ENCODE assay signal across 15 mouse cellular contexts in genomic region chr14:58607734-58608133, GRCm38 (mm10).
DNase-seq lines count a peak whose midpoint lies in the region; ATAC-seq and TF ChIP-seq lines count a peak whose summit lies in the region.
"Had no signal": no experiment of that assay in that cellular context is flagged by ENCODE, and none has a peak within 500 bp of the region (broad histone marks: within the 10 kb centered on the region; RNA-seq: fewer than 3 reads in every experiment).

No protein-coding gene starts in this region.

- H3K27ac ChIP-seq in embryonic fibroblast, embryonic 13.5 days (ENCODE audit: insufficient read depth, low read length): 0 out of 2 replicates have a peak overlapping the region, but pooled peaks have one; percentile 7
- H3K27ac ChIP-seq in heart, embryonic 15.5 days: peak overlapping the region; percentile 66
- H3K27ac ChIP-seq in cerebellum, adult 2 months (ENCODE audit: insufficient read depth, low read length): no peak overlapping the region
- no peak overlapping the region for H3K27ac ChIP-seq in neural tube, embryonic 15.5 days (replicated peaks)
- H3K27ac ChIP-seq: forebrain, embryonic 10.5 days; hindbrain, embryonic 15.5 days; liver, embryonic 14.5 days; stomach, postnatal 0 days had no signal

- DNase-seq in kidney, postnatal 10 days: peak; percentile 31
- DNase-seq in kidney, adult 9 months: no peak
- DNase-seq in lung, postnatal 36 days: peak; percentile 34
- DNase-seq in embryo, embryonic 11 days: no peak
- no peak for DNase-seq in cerebellum, adult 2 months
- DNase-seq: cerebellum, adult 18-20 months; layer of hippocampus, adult 9-11 months had no signal

- 24% methylated on average over 2 of the region's 2 CpGs for WGBS in heart, embryonic 15.5 days
- WGBS in cerebellum, adult 2 months: 27% methylated on average over 2 of the region's 2 CpGs
- 55% methylated on average over 2 of the region's 2 CpGs for WGBS in neural tube, embryonic 15.5 days

- TF ChIP-seq POLR2A in embryonic fibroblast, embryonic 13.5 days (IDR thresholded peaks at IDR 0.05; ENCODE audit: low read depth, low read length): no peak
- TF ChIP-seq POLR2A in cerebellum, adult 2 months (IDR thresholded peaks at IDR 0.05; ENCODE audit: borderline replicate concordance, insufficient read depth, low read length): no peak

- no peaks in the 10 kb centered on the region for H3K9me3 ChIP-seq in heart, embryonic 15.5 days (replicated peaks)
- no peaks in the 10 kb centered on the region for H3K9me3 ChIP-seq in neural tube, embryonic 15.5 days (replicated peaks)
- H3K9me3 ChIP-seq: forebrain, embryonic 10.5 days; hindbrain, embryonic 15.5 days had no signal

- no peaks in the 10 kb centered on the region for H3K36me3 ChIP-seq in heart, embryonic 15.5 days
- no peaks in the 10 kb centered on the region for H3K36me3 ChIP-seq in neural tube, embryonic 15.5 days
- H3K36me3 ChIP-seq: forebrain, embryonic 10.5 days; hindbrain, embryonic 15.5 days had no signal

- H3K9ac ChIP-seq in heart, embryonic 15.5 days: no peak overlapping the region
- no peak overlapping the region for H3K9ac ChIP-seq in neural tube, embryonic 15.5 days (replicated peaks)
- H3K9ac ChIP-seq: hindbrain, embryonic 15.5 days; liver, embryonic 14.5 days had no signal

- H3K4me1 ChIP-seq in embryonic fibroblast, embryonic 13.5 days (ENCODE audit: control insufficient read depth, insufficient read depth, low read length): no peaks in the 10 kb centered on the region; the same call in 1 of the 2 replicates
- H3K4me1 ChIP-seq in heart, embryonic 15.5 days (replicated peaks): peaks cover 20% of the 10 kb centered on the region
- no peaks in the 10 kb centered on the region for H3K4me1 ChIP-seq in cerebellum, adult 2 months (ENCODE audit: control insufficient read depth, insufficient read depth, low read length)
- H3K4me1 ChIP-seq in neural tube, embryonic 15.5 days: no peaks in the 10 kb centered on the region
- H3K4me1 ChIP-seq: hindbrain, embryonic 15.5 days had no signal

- TF ChIP-seq CTCF in embryonic fibroblast, embryonic 13.5 days (IDR thresholded peaks at IDR 0.05; ENCODE audit: borderline replicate concordance, insufficient read depth, low read length): no peak
- no peak for TF ChIP-seq CTCF in cerebellum, adult 2 months (IDR thresholded peaks at IDR 0.05; ENCODE audit: borderline replicate concordance, insufficient read depth, low read depth, low read length)

- H3K27me3 ChIP-seq in heart, embryonic 15.5 days: no peaks in the 10 kb centered on the region
- H3K27me3 ChIP-seq in cerebellum, adult 2 months (ENCODE audit: control insufficient read depth, insufficient read depth, low read length): no peaks in the 10 kb centered on the region
- no peaks in the 10 kb centered on the region for H3K27me3 ChIP-seq in neural tube, embryonic 15.5 days (replicated peaks)
- H3K27me3 ChIP-seq: hindbrain, embryonic 15.5 days had no signal

- ATAC-seq in heart, embryonic 15.5 days (replicated peaks; ENCODE audit: insufficient number of reproducible peaks, insufficient read depth, low FRiP score, low read depth): peak; percentile 66; the same call in 1 of the 2 replicates
- no peak for ATAC-seq in neural tube, embryonic 15.5 days (ENCODE audit: low FRiP score)
- ATAC-seq: CD4-positive, CD25-positive, alpha-beta regulatory T cell, adult 4 months had no signal

- H3K4me2 ChIP-seq in heart, embryonic 15.5 days: no peak overlapping the region
- H3K4me2 ChIP-seq in neural tube, embryonic 15.5 days: no peak overlapping the region
- H3K4me2 ChIP-seq: hindbrain, embryonic 15.5 days had no signal

- H3K4me3 ChIP-seq in embryonic fibroblast, embryonic 13.5 days (ENCODE audit: insufficient read depth, low read length): no peak overlapping the region
- H3K4me3 ChIP-seq in heart, embryonic 15.5 days: no peak overlapping the region
- H3K4me3 ChIP-seq in cerebellum, adult 2 months (replicated peaks; ENCODE audit: insufficient read depth, low read depth, low read length): no peak overlapping the region
- no peak overlapping the region for H3K4me3 ChIP-seq in neural tube, embryonic 15.5 days (replicated peaks)
- H3K4me3 ChIP-seq: forebrain, embryonic 10.5 days; hindbrain, embryonic 15.5 days had no signal

Comparison
In these comparisons a context has a peak if more than half of its experiments do, and no peak if none do; other contexts are left out.
1. DNase-seq: peak in kidney, postnatal 10 days (single experiment) and lung, postnatal 36 days (single experiment); none in kidney, adult 9 months (single experiment), embryo, embryonic 11 days (single experiment) and cerebellum, adult 2 months (0 of 2).
2. H3K27ac ChIP-seq: peak in embryonic fibroblast, embryonic 13.5 days (single experiment) and heart, embryonic 15.5 days (single experiment); none in cerebellum, adult 2 months (single experiment) and neural tube, embryonic 15.5 days (single experiment).